Mouse (Mus musculus): Measurements from ENCODE around the gene Gm45717.

DNA sequence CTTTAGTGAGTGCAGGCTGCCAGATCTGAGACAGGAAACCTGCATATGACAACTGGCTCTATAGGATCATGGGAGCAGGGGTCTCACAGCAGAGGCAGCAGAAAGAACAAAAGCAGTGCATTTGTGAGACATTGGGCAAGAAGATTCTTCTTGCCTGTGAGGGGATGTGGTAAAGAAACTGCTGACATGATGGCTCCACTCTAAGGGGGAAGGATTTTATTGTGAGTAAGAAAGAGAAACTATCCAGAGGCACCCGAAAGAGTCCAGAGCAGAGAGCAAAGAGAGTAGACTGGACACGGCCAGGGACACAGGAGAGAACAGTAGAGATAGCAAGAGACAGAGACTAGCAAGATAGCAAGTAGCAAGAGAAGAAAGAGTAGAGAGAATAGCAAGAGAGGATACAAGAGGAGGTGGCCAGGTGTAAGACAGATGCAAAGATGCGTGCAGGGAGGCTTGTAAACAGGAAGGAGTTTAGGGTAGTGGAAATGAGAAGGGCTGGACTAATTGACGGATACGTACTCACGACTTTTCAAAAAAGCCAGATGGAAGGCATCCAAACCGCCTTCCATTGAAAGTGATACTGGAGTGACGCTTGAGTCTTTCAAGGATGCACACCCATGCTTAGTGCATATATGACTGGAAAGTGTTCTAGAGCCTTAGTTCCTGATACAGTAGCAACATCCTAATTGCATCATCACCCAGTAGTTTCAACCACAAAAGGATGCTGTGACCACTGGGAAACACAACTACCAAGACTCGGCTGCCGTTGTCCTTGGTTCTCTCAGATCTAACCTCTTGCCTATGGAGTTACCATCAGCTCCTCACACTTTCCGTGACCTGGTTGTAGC, 43.3 kb upstream of the Gm45717 start:
- TF ChIP-seq EP300 (IDR thresholded peaks at IDR 0.05; ENCODE audit: low read depth), result no peak
- TF ChIP-seq CTCF (IDR thresholded peaks at IDR 0.05; ENCODE audit: low read depth), result no peak

Measured in liver, embryonic 14.5 days (tissue).